Mouse (Mus musculus): ENCODE measurements at regions not wholly inside any gene's neighbourhood (a gene's known extent, or its start where the extent isn't known, plus 50 kb on each side); places are given as distances from the start of the nearest gene placed in this dataset.

- TF ChIP-seq USF1 (IDR thresholded peaks at IDR 0.05; ENCODE audit: low read depth) (no peak), CTCF (IDR thresholded peaks at IDR 0.05; ENCODE audit: control insufficient read depth, insufficient read depth, insufficient read length) (no peak), CEBPB (IDR thresholded peaks at IDR 0.05; ENCODE audit: low read depth) (no peak), MYOD1 (IDR thresholded peaks at IDR 0.05; ENCODE audit: control insufficient read depth, insufficient read length, low read depth) (no peak), FOSL1 (IDR thresholded peaks at IDR 0.05; ENCODE audit: insufficient read depth, low read length, poor library complexity, severe bottlenecking) (no peak)
These were observed 143.7 kb upstream of the Dyrk2 start for GRCm38 (mm10) chr10:119013758-119014157.

All from C2C12 (cell line).